21 mouse cellular contexts compared by ENCODE assay signal in genomic region chr8:83149124-83149523, GRCm38 (mm10). TPM values are rescaled to one million over a fixed set of nuclear protein-coding genes. Genes with fewer than 3 reads are reported as not detected.
DNase-seq lines count a peak whose midpoint lies in the region; ATAC-seq and TF ChIP-seq lines count a peak whose summit lies in the region.
"Had no signal": no experiment of that assay in that cellular context is flagged by ENCODE, and none has a peak within 500 bp of the region (broad histone marks: within the 10 kb centered on the region; RNA-seq: fewer than 3 reads in every experiment).

No protein-coding gene starts in this region.

- peak; percentile 28 for DNase-seq in midbrain, embryonic 11.5 days (ENCODE audit: low spot score, missing footprints)
- no peak for DNase-seq in stomach, postnatal 0 days (ENCODE audit: low spot score)
- DNase-seq: adrenal gland, adult 2 months; adrenal gland, adult 8-10 months; adrenal gland, postnatal 10 days; adrenal gland, postnatal 14 days; adrenal gland, postnatal 25 days; adrenal gland, postnatal 36 days; B cell, adult 2 months; cerebellum, adult 11 months; cerebellum, adult 11-12 months; cerebellum, adult 18-20 months had no signal

- H3K9me3 ChIP-seq in intestine, postnatal 0 days (ENCODE audit: control insufficient read depth): no peaks in the 10 kb centered on the region
- no peaks in the 10 kb centered on the region for H3K9me3 ChIP-seq in intestine, embryonic 16.5 days (ENCODE audit: control insufficient read depth, low read length)
- H3K9me3 ChIP-seq in midbrain, embryonic 11.5 days (ENCODE audit: control insufficient read depth, low read length): no peaks in the 10 kb centered on the region
- no peaks in the 10 kb centered on the region for H3K9me3 ChIP-seq in midbrain, embryonic 16.5 days (replicated peaks; ENCODE audit: control insufficient read depth, low read length, poor library complexity, severe bottlenecking)
- no peaks in the 10 kb centered on the region for H3K9me3 ChIP-seq in stomach, postnatal 0 days (ENCODE audit: control insufficient read depth, low read length)
- no peaks in the 10 kb centered on the region for H3K9me3 ChIP-seq in kidney, embryonic 15.5 days (replicated peaks)
- H3K9me3 ChIP-seq: G1E had no signal

- no peaks in the 10 kb centered on the region for H3K4me1 ChIP-seq in intestine, postnatal 0 days (replicated peaks; ENCODE audit: control insufficient read depth, insufficient read depth, low read length)
- no peaks in the 10 kb centered on the region for H3K4me1 ChIP-seq in intestine, embryonic 16.5 days (ENCODE audit: control insufficient read depth, insufficient read depth, low read length)
- H3K4me1 ChIP-seq in midbrain, embryonic 11.5 days (ENCODE audit: control insufficient read depth, insufficient read depth, low read length): no peaks in the 10 kb centered on the region
- H3K4me1 ChIP-seq in midbrain, embryonic 16.5 days (ENCODE audit: control insufficient read depth, insufficient read depth, low read length): no peaks in the 10 kb centered on the region
- no peaks in the 10 kb centered on the region for H3K4me1 ChIP-seq in stomach, postnatal 0 days (replicated peaks; ENCODE audit: control insufficient read depth, insufficient read depth)
- H3K4me1 ChIP-seq in kidney, embryonic 15.5 days: no peaks in the 10 kb centered on the region

- H3K4me2 ChIP-seq in intestine, postnatal 0 days (replicated peaks; ENCODE audit: low read depth): no peak overlapping the region
- no peak overlapping the region for H3K4me2 ChIP-seq in intestine, embryonic 16.5 days (ENCODE audit: low read depth, low read length)
- no peak overlapping the region for H3K4me2 ChIP-seq in midbrain, embryonic 11.5 days
- H3K4me2 ChIP-seq in midbrain, embryonic 16.5 days (ENCODE audit: low read length): no peak overlapping the region
- H3K4me2 ChIP-seq in stomach, postnatal 0 days (replicated peaks; ENCODE audit: low read depth): no peak overlapping the region
- H3K4me2 ChIP-seq in kidney, embryonic 15.5 days: no peak overlapping the region

- H3K9ac ChIP-seq in intestine, postnatal 0 days (ENCODE audit: low read depth, low read length): no peak overlapping the region
- H3K9ac ChIP-seq in intestine, embryonic 16.5 days (ENCODE audit: low read depth, low read length): no peak overlapping the region
- no peak overlapping the region for H3K9ac ChIP-seq in midbrain, embryonic 11.5 days (ENCODE audit: low read length)
- no peak overlapping the region for H3K9ac ChIP-seq in midbrain, embryonic 16.5 days (ENCODE audit: low read depth, low read length)
- H3K9ac ChIP-seq in stomach, postnatal 0 days (ENCODE audit: low read length): no peak overlapping the region
- no peak overlapping the region for H3K9ac ChIP-seq in kidney, embryonic 15.5 days

- TF ChIP-seq CTCF in intestine, postnatal 0 days (IDR thresholded peaks at IDR 0.05; ENCODE audit: low read depth): no peak
- TF ChIP-seq CTCF in stomach, postnatal 0 days (IDR thresholded peaks at IDR 0.05; ENCODE audit: low read depth): no peak

- no peaks in the 10 kb centered on the region for H3K27me3 ChIP-seq in intestine, postnatal 0 days (replicated peaks; ENCODE audit: control insufficient read depth, insufficient read depth, low read length)
- H3K27me3 ChIP-seq in intestine, embryonic 16.5 days (replicated peaks; ENCODE audit: control insufficient read depth, insufficient read depth, low read length): no peaks in the 10 kb centered on the region
- H3K27me3 ChIP-seq in midbrain, embryonic 11.5 days (ENCODE audit: control insufficient read depth, insufficient read depth, low read length): no peaks in the 10 kb centered on the region
- no peaks in the 10 kb centered on the region for H3K27me3 ChIP-seq in midbrain, embryonic 16.5 days (ENCODE audit: control insufficient read depth, insufficient read depth, low read depth, low read length)
- H3K27me3 ChIP-seq in stomach, postnatal 0 days (ENCODE audit: control insufficient read depth, insufficient read depth, low read length): no peaks in the 10 kb centered on the region
- no peaks in the 10 kb centered on the region for H3K27me3 ChIP-seq in kidney, embryonic 15.5 days
- H3K27me3 ChIP-seq: CH12.LX, Patski had no signal

- no peak overlapping the region for H3K27ac ChIP-seq in intestine, postnatal 0 days (ENCODE audit: low read depth, low read length)
- H3K27ac ChIP-seq in intestine, embryonic 16.5 days (ENCODE audit: low read length): no peak overlapping the region
- H3K27ac ChIP-seq in midbrain, embryonic 11.5 days (ENCODE audit: low read depth, low read length): no peak overlapping the region
- no peak overlapping the region for H3K27ac ChIP-seq in midbrain, embryonic 16.5 days (ENCODE audit: low read length)
- H3K27ac ChIP-seq in stomach, postnatal 0 days (replicated peaks): no peak overlapping the region
- H3K27ac ChIP-seq in kidney, embryonic 15.5 days: no peak overlapping the region

- no peak for TF ChIP-seq EP300 in stomach, postnatal 0 days (optimal IDR thresholded peaks at IDR 0.05)

- H3K4me3 ChIP-seq in intestine, postnatal 0 days (ENCODE audit: low read depth, low read length): no peak overlapping the region
- H3K4me3 ChIP-seq in intestine, embryonic 16.5 days (ENCODE audit: low read length): no peak overlapping the region
- H3K4me3 ChIP-seq in midbrain, embryonic 11.5 days (ENCODE audit: low read depth, low read length): no peak overlapping the region
- no peak overlapping the region for H3K4me3 ChIP-seq in midbrain, embryonic 16.5 days (ENCODE audit: low read depth, low read length)
- no peak overlapping the region for H3K4me3 ChIP-seq in stomach, postnatal 0 days (ENCODE audit: low read depth, low read length)
- H3K4me3 ChIP-seq in kidney, embryonic 15.5 days (replicated peaks): no peak overlapping the region

- peak; percentile 63 for ATAC-seq in intestine, postnatal 0 days
- no peak for ATAC-seq in intestine, embryonic 16.5 days
- ATAC-seq in midbrain, embryonic 11.5 days (ENCODE audit: low FRiP score): no peak
- ATAC-seq in midbrain, embryonic 16.5 days: no peak
- ATAC-seq in stomach, postnatal 0 days (ENCODE audit: low FRiP score, low TSS enrichment): peak; percentile 72
- no peak for ATAC-seq in kidney, embryonic 15.5 days (replicated peaks; ENCODE audit: low FRiP score)
- ATAC-seq: activated CD4-positive, CD25-positive, alpha-beta regulatory T cell, adult 4 months; CD4-positive, CD25-positive, alpha-beta regulatory T cell, adult 4 months; Patski had no signal

- 71% methylated on average over 6 of the region's 6 CpGs for WGBS in intestine, postnatal 0 days
- 81% methylated on average over 6 of the region's 6 CpGs for WGBS in intestine, embryonic 16.5 days
- WGBS in midbrain, embryonic 11.5 days: 93% methylated on average over 6 of the region's 6 CpGs
- WGBS in midbrain, embryonic 16.5 days: 92% methylated on average over 6 of the region's 6 CpGs
- WGBS in stomach, postnatal 0 days: 80% methylated on average over 6 of the region's 6 CpGs
- WGBS in kidney, embryonic 15.5 days: 81% methylated on average over 6 of the region's 6 CpGs

- no peaks in the 10 kb centered on the region for H3K36me3 ChIP-seq in intestine, postnatal 0 days (ENCODE audit: control insufficient read depth, insufficient read depth)
- H3K36me3 ChIP-seq in intestine, embryonic 16.5 days (ENCODE audit: control insufficient read depth, insufficient read depth, low read length): no peaks in the 10 kb centered on the region
- H3K36me3 ChIP-seq in midbrain, embryonic 11.5 days (ENCODE audit: control insufficient read depth, insufficient read depth, low read length): no peaks in the 10 kb centered on the region
- H3K36me3 ChIP-seq in midbrain, embryonic 16.5 days (ENCODE audit: control insufficient read depth, insufficient read depth, low read length): no peaks in the 10 kb centered on the region
- H3K36me3 ChIP-seq in stomach, postnatal 0 days (ENCODE audit: control insufficient read depth, insufficient read depth, low read length): no peaks in the 10 kb centered on the region
- no peaks in the 10 kb centered on the region for H3K36me3 ChIP-seq in kidney, embryonic 15.5 days
- H3K36me3 ChIP-seq: G1E had no signal

RNA-seq across cellular contexts. Expression of gene Tbc1d9, which starts 16.0 kb away (rescaled TPM):
- polyA plus RNA-seq in intestine, postnatal 0 days (2015; fragmentation: Nextera tagmentation; extraction: Ambion mirVana): 1.7 TPM in 2 replicates
- polyA plus RNA-seq in intestine, embryonic 16.5 days (2015; fragmentation: Nextera tagmentation; extraction: Ambion mirVana): 1.3 and 1.6 TPM in 2 replicates
- 11.3 and 11.8 TPM in 2 replicates for polyA plus RNA-seq in midbrain, embryonic 11.5 days (2014; fragmentation: Nextera tagmentation; extraction: Ambion mirVana)
- polyA plus RNA-seq in midbrain, embryonic 16.5 days (2015; fragmentation: Nextera tagmentation; extraction: Ambion mirVana): 17.4 and 17.8 TPM in 2 replicates
- 2.6 and 3.2 TPM in 2 replicates for polyA plus RNA-seq in stomach, postnatal 0 days (2015; fragmentation: Nextera tagmentation; extraction: Ambion mirVana)
- 1.8 and 1.9 TPM in 2 replicates for polyA plus RNA-seq in kidney, embryonic 15.5 days (2015; fragmentation: Nextera tagmentation; extraction: Ambion mirVana)
- polyA plus RNA-seq: G1E had no signal

RNA-seq across cellular contexts. Expression of gene Gm10645, which starts 16.8 kb away (rescaled TPM):
- 0.77 and 1.5 TPM in 2 replicates for polyA plus RNA-seq in intestine, postnatal 0 days (2015; fragmentation: Nextera tagmentation; extraction: Ambion mirVana)
- 0.43 and 1.0 TPM in 2 replicates for polyA plus RNA-seq in intestine, embryonic 16.5 days (2015; fragmentation: Nextera tagmentation; extraction: Ambion mirVana)
- 5.8 and 6.6 TPM in 2 replicates for polyA plus RNA-seq in midbrain, embryonic 11.5 days (2014; fragmentation: Nextera tagmentation; extraction: Ambion mirVana)
- 6.1 and 6.9 TPM in 2 replicates for polyA plus RNA-seq in midbrain, embryonic 16.5 days (2015; fragmentation: Nextera tagmentation; extraction: Ambion mirVana)
- polyA plus RNA-seq in stomach, postnatal 0 days (2015; fragmentation: Nextera tagmentation; extraction: Ambion mirVana): 3.3 TPM in 2 replicates
- 1.0 and 1.1 TPM in 2 replicates for polyA plus RNA-seq in kidney, embryonic 15.5 days (2015; fragmentation: Nextera tagmentation; extraction: Ambion mirVana)
- polyA plus RNA-seq: activated CD4-positive, CD25-positive, alpha-beta regulatory T cell, adult 4 months; CD4-positive, CD25-positive, alpha-beta regulatory T cell, adult 4 months; G1E had no signal

Comparison
In these comparisons a context has a peak if more than half of its experiments do, and no peak if none do; other contexts are left out.
1. ATAC-seq: peak in intestine, postnatal 0 days (single experiment) and stomach, postnatal 0 days (single experiment); none in intestine, embryonic 16.5 days (single experiment), midbrain, embryonic 11.5 days (single experiment), midbrain, embryonic 16.5 days (single experiment) and kidney, embryonic 15.5 days (single experiment).